9 mouse cellular contexts compared by ENCODE assay signal in the genomic region with DNA sequence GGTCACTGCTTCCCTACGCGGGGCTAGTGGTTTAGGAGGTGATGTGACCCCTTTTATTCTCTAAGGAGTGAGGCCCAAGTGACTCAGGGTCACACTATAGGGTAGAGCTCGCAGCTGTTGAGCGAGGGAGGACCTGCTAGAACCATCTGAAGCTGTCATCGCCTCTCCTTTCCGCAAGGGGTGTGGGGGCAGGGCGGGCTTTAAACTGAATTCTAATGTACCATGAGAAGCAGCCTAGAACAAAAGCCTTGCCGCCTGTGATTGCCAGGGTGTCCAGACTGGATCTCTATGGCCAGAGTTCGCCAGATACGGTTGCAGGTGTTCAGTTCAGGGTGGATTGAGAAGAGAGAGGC. TPM values are rescaled to one million over a fixed set of nuclear protein-coding genes. Genes with fewer than 3 reads are reported as not detected.
DNase-seq lines count a peak whose midpoint lies in the region; ATAC-seq and TF ChIP-seq lines count a peak whose summit lies in the region.
"Had no signal": no experiment of that assay in that cellular context is flagged by ENCODE, and none has a peak within 500 bp of the region (broad histone marks: within the 10 kb centered on the region; RNA-seq: fewer than 3 reads in every experiment).

No protein-coding gene starts in this region.

- no peaks in the 10 kb centered on the region for H3K27me3 ChIP-seq in hindbrain, embryonic 11.5 days (ENCODE audit: control insufficient read depth, insufficient read depth, low read length)
- no peaks in the 10 kb centered on the region for H3K27me3 ChIP-seq in limb, embryonic 14.5 days (ENCODE audit: control insufficient read depth, insufficient read depth, low read length)

- DNase-seq in adrenal gland, postnatal 10 days, result peak; percentile 25
- DNase-seq in adrenal gland, adult 2 months, result no peak
- DNase-seq in B cell, adult 2 months, result peak; percentile 80 to 81
- peak; percentile 79 for DNase-seq in embryo, embryonic 9.5 days (ENCODE audit: extremely low spot score)
- DNase-seq in hindbrain, embryonic 11.5 days (ENCODE audit: low spot score), result peak; percentile 91
- DNase-seq in limb, embryonic 14.5 days (ENCODE audit: low spot score), result peak; percentile 57
- peak; percentile 84 for DNase-seq in neural tube, embryonic 10.5 days (ENCODE audit: extremely low spot score, low spot score)
- DNase-seq in ovary, postnatal 14 days (ENCODE audit: low spot score), result no peak

- under 1% methylated on average over 10 of the region's 10 CpGs for WGBS in hindbrain, embryonic 11.5 days
- WGBS in limb, embryonic 14.5 days, result 1% methylated on average over 10 of the region's 10 CpGs

- peak overlapping the region; percentile 81 for H3K9ac ChIP-seq in hindbrain, embryonic 11.5 days (ENCODE audit: low read depth, low read length)
- H3K9ac ChIP-seq in limb, embryonic 14.5 days (ENCODE audit: low read depth, low read length, severe bottlenecking), result peak overlapping the region; percentile 67; the same call in 1 of the 2 replicates

- H3K4me2 ChIP-seq in hindbrain, embryonic 11.5 days (replicated peaks; ENCODE audit: low read depth, low read length), result peak overlapping the region; percentile 60
- H3K4me2 ChIP-seq in limb, embryonic 14.5 days (replicated peaks; ENCODE audit: low read depth, low read length, severe bottlenecking), result peak overlapping the region; percentile 82

- H3K27ac ChIP-seq in hindbrain, embryonic 11.5 days (ENCODE audit: low read depth, low read length), result peak overlapping the region; percentile 100
- H3K27ac ChIP-seq in limb, embryonic 14.5 days (replicated peaks; ENCODE audit: low read depth, low read length), result peak overlapping the region; percentile 84

- peak overlapping the region; percentile 63 for H3K4me3 ChIP-seq in hindbrain, embryonic 11.5 days (ENCODE audit: low read depth, low read length)
- H3K4me3 ChIP-seq in limb, embryonic 14.5 days (replicated peaks; ENCODE audit: low read length), result peak overlapping the region; percentile 73

- H3K9me3 ChIP-seq in hindbrain, embryonic 11.5 days (ENCODE audit: control insufficient read depth, low read length), result no peaks in the 10 kb centered on the region
- H3K9me3 ChIP-seq in limb, embryonic 14.5 days (ENCODE audit: control insufficient read depth, low read length), result no peaks in the 10 kb centered on the region

- no peak for TF ChIP-seq POLR2A in limb, embryonic 14.5 days (IDR thresholded peaks at IDR 0.05; ENCODE audit: borderline replicate concordance, extremely low read depth, insufficient read depth, insufficient read length)

- H3K4me1 ChIP-seq in hindbrain, embryonic 11.5 days (replicated peaks; ENCODE audit: control insufficient read depth, insufficient read depth, low read length), result peaks cover 12% of the 10 kb centered on the region
- H3K4me1 ChIP-seq in limb, embryonic 14.5 days (ENCODE audit: control insufficient read depth, insufficient read depth, low read length), result peaks cover 41% of the 10 kb centered on the region

- ATAC-seq in hindbrain, embryonic 11.5 days (ENCODE audit: low FRiP score), result peak; percentile 65
- 0 out of 2 replicates have a peak, but pooled peaks have one; percentile 4 for ATAC-seq in limb, embryonic 14.5 days (ENCODE audit: low FRiP score, low read depth)

- no peaks in the 10 kb centered on the region for H3K36me3 ChIP-seq in hindbrain, embryonic 11.5 days (ENCODE audit: control insufficient read depth, insufficient read depth, low read length)
- H3K36me3 ChIP-seq in limb, embryonic 14.5 days (ENCODE audit: control insufficient read depth, insufficient read depth, low read length), result no peaks in the 10 kb centered on the region

RNA-seq across cellular contexts. Expression of a gene that starts 1.4 kb away (rescaled TPM):
- total RNA-seq in adrenal gland, postnatal 10 days (2021), result 10 to 100 TPM; 24.9 to 61.2 TPM
- total RNA-seq in adrenal gland, adult 2 months (2021), result 1 to 10 TPM; 1.1 to 1.7 TPM
- polyA plus RNA-seq in adrenal gland, adult 2 months (2012; rRNA removed), result 1.6 and 4.2 TPM in 2 replicates
- polyA plus RNA-seq in hindbrain, embryonic 11.5 days (2014; fragmentation: Nextera tagmentation; extraction: Ambion mirVana), result 318 and 341 TPM in 2 replicates
- polyA plus RNA-seq in limb, embryonic 14.5 days (2012; rRNA removed), result 376 and 378 TPM in 2 replicates
- polyA plus RNA-seq in limb, embryonic 14.5 days (2014; fragmentation: Nextera tagmentation; extraction: Ambion mirVana), result 28.5 TPM in 2 replicates
- total RNA-seq: hematopoietic stem cell, adult 5-6 weeks had no signal

RNA-seq across cellular contexts. Expression of a gene that starts 31.1 kb away (rescaled TPM):
- 10 to 100 TPM; 35.4 to 43.9 TPM for total RNA-seq in adrenal gland, postnatal 10 days (2021)
- total RNA-seq in adrenal gland, adult 2 months (2021), result 10 to 100 TPM; 30.4 to 36.3 TPM
- polyA plus RNA-seq in adrenal gland, adult 2 months (2012; rRNA removed), result 109 and 110 TPM in 2 replicates
- 92.0 and 95.8 TPM in 2 replicates for polyA plus RNA-seq in hindbrain, embryonic 11.5 days (2014; fragmentation: Nextera tagmentation; extraction: Ambion mirVana)
- 133 and 153 TPM in 2 replicates for polyA plus RNA-seq in limb, embryonic 14.5 days (2012; rRNA removed)
- polyA plus RNA-seq in limb, embryonic 14.5 days (2014; fragmentation: Nextera tagmentation; extraction: Ambion mirVana), result 75.5 and 83.8 TPM in 2 replicates

RNA-seq across cellular contexts. Expression of a gene that starts 53.9 kb away (rescaled TPM):
- total RNA-seq in adrenal gland, postnatal 10 days (2021), result 10 to 100 TPM; 68.6 to 90.0 TPM
- 10 to 100 TPM; 30.1 to 37.2 TPM for total RNA-seq in adrenal gland, adult 2 months (2021)
- polyA plus RNA-seq in adrenal gland, adult 2 months (2012; rRNA removed), result 74.7 and 93.5 TPM in 2 replicates
- polyA plus RNA-seq in hindbrain, embryonic 11.5 days (2014; fragmentation: Nextera tagmentation; extraction: Ambion mirVana), result 422 and 447 TPM in 2 replicates
- polyA plus RNA-seq in limb, embryonic 14.5 days (2012; rRNA removed), result 328 and 445 TPM in 2 replicates
- polyA plus RNA-seq in limb, embryonic 14.5 days (2014; fragmentation: Nextera tagmentation; extraction: Ambion mirVana), result 150 and 170 TPM in 2 replicates

Comparison
In these comparisons a context has a peak if more than half of its experiments do, and no peak if none do; other contexts are left out.
1. DNase-seq: peak in adrenal gland, postnatal 10 days (single experiment), B cell, adult 2 months (2 of 2), embryo, embryonic 9.5 days (single experiment), hindbrain, embryonic 11.5 days (single experiment), limb, embryonic 14.5 days (single experiment) and neural tube, embryonic 10.5 days (single experiment); none in adrenal gland, adult 2 months (single experiment) and ovary, postnatal 14 days (single experiment).